Mouse (Mus musculus): ENCODE measurements around the gene Hcn1.

The Hcn1 gene

GRCm38 (mm10) chr13:117602181-117602580 is at the start of gene Hcn1:
TSS of gene Hcn1 (plus strand) at chr13:117602320.
- DNase-seq: peak; percentile 87 to 91

GRCm38 (mm10) chr13:117567251-117567650 is 34.9 kb upstream of the Hcn1 start:
- DNase-seq: peak; percentile 16 to 24

GRCm38 (mm10) chr13:117571747-117572146 is 30.4 kb upstream of the Hcn1 start:
- DNase-seq: no peak

- DNase-seq: no peak
Observed at GRCm38 (mm10) chr13:117594494-117595182, 7.5 kb upstream of the Hcn1 start.

- no peak for DNase-seq
Observed at GRCm38 (mm10) chr13:117595183-117595532, 7.0 kb upstream of the Hcn1 start.

GRCm38 (mm10) chr13:117601331-117601965 is 672 bp upstream of the Hcn1 start:
- DNase-seq: no peak

- DNase-seq: peak; percentile 47 to 57
Observed at GRCm38 (mm10) chr13:117602617-117603358, 668 bp downstream of the Hcn1 start.

- DNase-seq: peak; percentile 31 to 40
Observed at GRCm38 (mm10) chr13:117603421-117603820, 1.3 kb downstream of the Hcn1 start.

GRCm38 (mm10) chr13:117604073-117604472 is 2.0 kb downstream of the Hcn1 start:
- no peak for DNase-seq

- DNase-seq: no peak
Observed at GRCm38 (mm10) chr13:117604971-117605750, 3.0 kb downstream of the Hcn1 start.

GRCm38 (mm10) chr13:117611881-117612280 is 9.8 kb downstream of the Hcn1 start:
- no peak for DNase-seq

GRCm38 (mm10) chr13:117619544-117619943 is 17.4 kb downstream of the Hcn1 start:
- no peak for DNase-seq

- DNase-seq: no peak
Observed at GRCm38 (mm10) chr13:117657501-117657900, 55.4 kb downstream of the Hcn1 start.

- peak; percentile 79 to 86 for DNase-seq
Observed at GRCm38 (mm10) chr13:117658414-117659175, 56.5 kb downstream of the Hcn1 start.

GRCm38 (mm10) chr13:117659511-117659910 is 57.4 kb downstream of the Hcn1 start:
- DNase-seq: peak in 1 of 2 experiments; percentile 36

GRCm38 (mm10) chr13:117662661-117663060 is 60.5 kb downstream of the Hcn1 start:
- no peak for DNase-seq

- no peak for DNase-seq
Observed at GRCm38 (mm10) chr13:117669303-117669702, 67.2 kb downstream of the Hcn1 start.

GRCm38 (mm10) chr13:117671851-117672250 is 69.7 kb downstream of the Hcn1 start:
- DNase-seq: no peak

GRCm38 (mm10) chr13:117676418-117676817 is 74.3 kb downstream of the Hcn1 start:
- DNase-seq: no peak

- no peak for DNase-seq
Observed at GRCm38 (mm10) chr13:117687670-117688069, 85.5 kb downstream of the Hcn1 start.

GRCm38 (mm10) chr13:117694729-117695332 is 92.7 kb downstream of the Hcn1 start:
- DNase-seq: no peak

- no peak for DNase-seq
Observed at GRCm38 (mm10) chr13:117705573-117705972, 103.5 kb downstream of the Hcn1 start.
